Mouse (Mus musculus) gastrocnemius, postnatal 36 days (tissue): Measurements from ENCODE around the gene Hoxd3. TPM values are rescaled to one million over a fixed set of nuclear protein-coding genes. Genes with fewer than 3 reads are reported as not detected.
A peak's percentile ranks its signal among the peaks of the same experiment; 100 is the strongest.

Experiments
- DNase-seq, 2 experiments: peaks; one replicate each; pipeline ENCODE4 v3.0.0; 2022
- intact Hi-C: fragments of 180-260 bp; cut with DNase I; formaldehyde crosslinking; loops from one replicate; pipeline ENCODE4 v1.15.1; 2025
- total RNA-seq, 2 experiments: library from RNA; stranded (reverse); gene quantifications; 2 replicates each; pipeline ENCODE4 v1.2.3; 2021

Hoxd3 gene
- total RNA-seq, 2 experiments from 2014 or later: 0.32 TPM; not detected in 1

- intact Hi-C loops: no loop called here
- no peak for DNase-seq
Measured at GRCm38 (mm10) chr2:74677106-74677505, 34.6 kb upstream of the Hoxd3 start.

DNA sequence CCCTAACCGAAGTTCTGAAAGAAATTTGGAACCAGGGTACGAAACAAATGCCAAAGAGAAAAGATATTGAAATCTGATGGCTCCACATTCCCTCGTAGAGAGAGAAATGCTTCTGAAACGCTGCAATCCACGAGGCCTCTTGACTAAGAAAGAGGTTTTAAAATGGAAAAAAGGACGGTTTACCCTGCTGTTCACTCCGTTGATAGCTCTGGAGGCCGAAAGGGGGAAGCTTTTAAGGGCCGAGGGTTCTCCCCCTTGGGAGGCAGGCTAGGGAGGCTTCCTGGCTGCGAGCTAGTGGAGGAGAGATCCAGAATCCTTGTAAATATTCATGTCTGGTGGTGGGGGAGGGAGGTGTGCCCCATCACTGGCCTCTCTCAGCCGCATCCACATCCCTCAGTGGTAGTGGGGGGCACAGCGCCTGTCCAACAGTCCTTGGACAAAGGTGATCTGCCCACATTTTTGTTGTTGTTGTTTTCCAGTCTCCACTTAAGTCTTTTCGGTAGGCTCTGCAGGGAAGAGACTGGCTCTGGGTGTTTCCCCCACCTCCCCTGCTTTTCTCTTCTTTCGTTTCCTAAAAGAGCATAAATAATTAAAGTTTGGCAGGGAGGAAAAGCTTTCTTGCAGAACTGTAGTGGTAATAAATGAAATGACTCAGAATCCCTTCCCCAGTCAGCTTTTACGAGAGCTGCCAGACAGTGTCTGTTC lies 32.7 kb upstream of the Hoxd3 start, which contains the start of gene Hoxd11:
Gene Hoxd11, plus strand, starts transcription at position 667 of the 705 bp plus-strand sequence.
- intact Hi-C loops: no loop called here
- DNase-seq: no peak

DNA sequence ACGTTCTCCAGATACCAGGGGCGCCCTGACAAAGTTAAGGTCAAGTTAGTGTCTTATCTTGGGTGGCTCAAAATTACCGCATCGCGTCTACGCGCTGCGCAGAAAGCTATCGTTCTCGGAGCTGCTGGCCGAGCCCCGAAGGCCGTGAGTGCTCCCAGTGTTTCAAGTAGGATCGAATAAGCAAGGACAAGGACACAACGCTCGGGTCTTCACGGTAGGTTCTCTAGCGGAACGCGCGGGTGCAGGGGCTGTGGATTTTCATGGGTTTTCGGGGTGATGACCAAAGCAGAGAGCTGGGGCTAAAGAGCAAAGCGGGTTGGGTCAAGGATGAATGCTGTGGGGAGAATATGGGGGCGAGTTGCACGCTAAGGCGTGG lies 32.1 kb upstream of the Hoxd3 start:
- DNase-seq: no peak
- intact Hi-C loops: no loop called here

DNA sequence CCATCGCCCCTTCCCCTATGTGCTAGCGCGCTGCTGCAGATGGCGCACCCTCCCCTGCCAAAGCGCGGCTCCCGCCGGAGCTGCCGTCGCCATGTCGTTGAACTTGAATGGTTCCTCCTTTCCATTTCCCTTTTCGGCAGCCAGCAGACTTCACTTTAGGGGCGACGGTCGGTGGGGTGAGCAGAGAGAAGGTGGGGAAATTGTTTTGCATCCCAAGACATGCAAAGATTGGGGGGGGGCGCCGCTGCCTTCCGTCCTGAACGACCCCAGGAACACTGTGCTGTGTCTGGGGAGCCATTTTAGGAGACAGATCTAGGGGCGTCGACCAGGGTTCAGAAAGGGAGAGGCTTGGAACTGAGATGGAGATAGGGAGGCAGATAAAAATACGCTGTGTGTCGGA lies 31.7 kb upstream of the Hoxd3 start:
- intact Hi-C loops: no loop called here
- no peak for DNase-seq

DNA sequence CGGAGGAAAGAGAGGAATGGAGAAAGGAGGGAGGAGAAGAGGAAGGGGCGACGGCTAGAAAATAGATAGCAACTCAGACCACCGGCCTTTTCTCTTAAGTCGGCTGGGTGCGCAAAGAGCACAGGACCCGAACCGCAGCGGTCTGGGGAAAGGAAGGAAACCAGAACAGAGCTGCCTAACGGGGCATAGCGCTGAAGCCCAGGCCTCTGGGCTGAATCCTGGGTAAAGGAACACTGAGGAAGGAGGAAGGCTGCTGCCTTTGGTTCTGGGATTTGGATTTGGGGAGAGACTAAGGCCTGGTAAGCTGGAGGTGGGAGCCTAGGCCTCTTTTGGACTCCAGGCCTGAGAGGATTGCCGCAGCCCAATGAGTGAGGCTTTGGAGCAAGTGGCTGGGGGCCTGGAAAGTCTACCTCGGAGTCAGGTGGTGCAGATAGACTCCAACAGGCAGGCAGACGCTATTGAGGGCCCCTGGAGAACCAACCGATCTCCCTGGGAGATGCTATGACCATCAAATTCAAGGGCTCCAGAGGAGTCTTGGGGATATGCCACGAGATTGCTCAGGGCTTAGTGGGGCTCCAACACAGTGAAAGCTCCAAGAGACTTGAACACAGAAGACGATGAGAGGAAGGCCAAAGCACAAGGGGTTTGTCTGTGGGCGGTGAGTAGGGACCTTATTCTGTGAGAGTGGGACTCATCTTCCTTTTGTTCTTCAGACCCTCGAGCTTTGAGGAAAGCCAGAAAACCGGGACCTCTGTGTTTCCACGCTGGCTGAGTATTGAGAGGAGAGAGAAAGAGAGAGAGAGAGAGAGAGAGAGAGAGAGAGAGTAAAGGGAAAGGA lies 30.9 kb upstream of the Hoxd3 start:
- intact Hi-C loops: no loop called here
- no peak for DNase-seq

GRCm38 (mm10) chr2:74681594-74682531 lies 29.9 kb upstream of the Hoxd3 start:
- intact Hi-C loops: no loop called here
- no peak for DNase-seq

DNA sequence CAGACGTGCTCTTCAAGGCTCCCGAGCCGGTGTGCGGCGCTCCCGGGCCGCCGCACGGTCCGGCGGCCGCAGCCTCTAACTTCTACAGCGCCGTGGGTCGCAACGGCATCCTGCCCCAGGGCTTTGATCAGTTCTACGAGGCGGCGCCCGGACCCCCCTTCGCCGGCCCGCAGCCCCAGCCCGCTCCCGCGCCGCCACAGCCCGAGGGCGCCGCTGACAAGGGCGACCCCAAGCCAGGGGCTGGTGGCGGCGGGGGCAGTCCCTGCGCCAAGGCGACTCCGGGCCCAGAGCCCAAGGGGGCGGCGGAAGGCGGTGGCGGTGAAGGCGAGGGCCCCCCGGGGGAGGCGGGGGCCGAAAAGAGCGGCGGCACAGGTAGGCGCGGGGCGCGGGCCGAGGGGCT lies 28.9 kb upstream of the Hoxd3 start:
- DNase-seq: no peak
- intact Hi-C loops: no loop called here

GRCm38 (mm10) chr2:74683471-74683951 lies 28.2 kb upstream of the Hoxd3 start:
- DNase-seq: no peak
- intact Hi-C loops: no loop called here

GRCm38 (mm10) chr2:74684106-74684505 lies 27.6 kb upstream of the Hoxd3 start:
- no peak for DNase-seq
- intact Hi-C loops: no loop called here

DNA sequence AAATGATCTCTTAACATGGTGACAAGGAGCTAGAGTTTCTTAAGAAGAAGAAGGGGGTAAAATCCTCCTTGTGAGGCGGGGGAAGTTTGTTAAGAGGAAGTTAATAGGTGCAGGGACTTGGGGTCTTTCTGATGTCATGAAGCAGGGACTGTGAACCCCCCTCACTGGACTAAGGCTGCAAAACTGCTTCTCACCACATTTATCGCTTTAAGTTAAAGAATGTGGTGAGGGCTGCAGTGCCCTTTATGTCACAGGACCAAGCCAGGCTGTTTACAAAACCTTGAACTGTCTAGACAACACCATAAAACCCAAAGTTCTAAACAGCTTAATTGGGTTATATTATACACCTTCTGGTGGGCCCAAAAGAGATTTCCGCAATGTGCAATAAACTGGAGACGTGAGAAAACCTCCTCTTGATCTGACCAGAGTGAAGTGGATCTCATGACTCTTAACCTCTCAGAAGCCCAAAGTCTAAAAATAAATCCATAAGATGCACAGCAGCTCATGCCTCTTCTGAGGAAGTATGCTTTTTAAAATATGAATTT lies 26.6 kb upstream of the Hoxd3 start:
- intact Hi-C loops: no loop called here

DNA sequence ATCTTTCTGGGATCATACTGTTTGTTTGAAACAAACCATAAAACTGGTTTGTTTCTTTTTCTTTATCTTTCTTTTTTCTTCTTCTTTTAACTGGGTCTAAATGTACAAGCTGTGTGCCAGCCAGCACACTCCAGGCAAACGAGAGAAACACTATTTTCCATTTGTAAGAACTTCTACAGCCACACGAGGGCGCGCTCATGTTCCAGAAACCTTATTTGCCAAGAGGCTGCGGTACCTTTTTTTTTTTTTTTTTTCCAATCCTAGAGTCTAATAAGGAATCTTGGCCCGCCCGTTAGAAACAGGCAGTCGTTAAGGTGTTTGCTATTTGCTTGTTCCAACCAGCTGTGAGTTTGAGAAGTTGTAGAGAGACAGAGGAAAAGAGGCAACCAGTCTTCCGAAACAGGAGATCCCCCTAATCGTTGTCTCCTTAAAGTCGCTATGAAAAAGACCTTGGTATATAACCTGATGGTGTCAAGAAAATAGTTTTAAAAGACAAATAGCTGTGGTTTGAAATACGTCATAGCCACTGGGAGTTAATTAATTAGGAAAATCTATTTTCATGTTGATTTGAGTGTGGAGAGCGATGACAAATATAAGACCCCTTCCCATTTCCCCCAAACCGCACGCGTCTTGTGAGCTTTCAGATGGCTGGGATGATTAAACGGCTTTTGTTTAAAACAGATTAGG lies 25.3 kb upstream of the Hoxd3 start:
- peak in 1 of 2 experiments; percentile 61 for DNase-seq
- intact Hi-C loops: no loop called here

More for the DNA sequence above, 26.6 kb upstream of the Hoxd3 start:
- DNase-seq: no peak

DNA sequence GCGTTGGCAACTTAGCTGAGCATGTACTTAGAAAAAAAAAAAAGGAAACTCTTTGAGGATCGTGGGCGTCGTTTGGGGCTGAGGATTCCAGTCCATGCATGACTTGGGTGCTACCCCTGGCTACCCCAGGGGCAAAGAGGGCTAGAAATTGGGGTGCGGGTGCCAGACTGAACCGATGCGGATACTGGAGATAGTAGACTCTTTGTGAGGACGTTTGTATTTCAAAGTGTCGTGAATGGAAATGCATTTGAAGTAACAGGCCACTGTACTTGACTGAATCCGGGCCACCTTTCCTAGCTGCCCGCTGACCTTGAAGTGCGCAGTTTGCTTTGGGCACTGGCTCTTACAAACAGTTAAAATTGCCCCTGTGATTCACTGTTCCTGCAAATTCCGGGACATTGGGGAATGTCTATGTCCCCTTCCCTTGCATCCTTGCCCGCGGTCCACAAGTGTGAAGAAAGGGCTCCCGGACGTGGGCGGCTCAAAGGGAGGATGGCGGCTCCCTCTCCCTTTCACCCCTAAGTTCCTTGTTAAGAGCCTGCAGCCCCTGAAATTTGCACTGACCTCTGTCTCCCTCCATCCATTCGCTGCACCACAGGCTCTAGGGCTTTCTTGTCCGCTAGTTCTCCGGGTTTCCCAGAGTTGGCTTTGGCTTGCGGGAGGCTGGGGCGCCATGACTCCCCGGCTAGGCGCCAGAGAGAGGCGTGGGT lies 24.6 kb upstream of the Hoxd3 start:
- no peak for DNase-seq
- intact Hi-C loops: no loop called here

DNA sequence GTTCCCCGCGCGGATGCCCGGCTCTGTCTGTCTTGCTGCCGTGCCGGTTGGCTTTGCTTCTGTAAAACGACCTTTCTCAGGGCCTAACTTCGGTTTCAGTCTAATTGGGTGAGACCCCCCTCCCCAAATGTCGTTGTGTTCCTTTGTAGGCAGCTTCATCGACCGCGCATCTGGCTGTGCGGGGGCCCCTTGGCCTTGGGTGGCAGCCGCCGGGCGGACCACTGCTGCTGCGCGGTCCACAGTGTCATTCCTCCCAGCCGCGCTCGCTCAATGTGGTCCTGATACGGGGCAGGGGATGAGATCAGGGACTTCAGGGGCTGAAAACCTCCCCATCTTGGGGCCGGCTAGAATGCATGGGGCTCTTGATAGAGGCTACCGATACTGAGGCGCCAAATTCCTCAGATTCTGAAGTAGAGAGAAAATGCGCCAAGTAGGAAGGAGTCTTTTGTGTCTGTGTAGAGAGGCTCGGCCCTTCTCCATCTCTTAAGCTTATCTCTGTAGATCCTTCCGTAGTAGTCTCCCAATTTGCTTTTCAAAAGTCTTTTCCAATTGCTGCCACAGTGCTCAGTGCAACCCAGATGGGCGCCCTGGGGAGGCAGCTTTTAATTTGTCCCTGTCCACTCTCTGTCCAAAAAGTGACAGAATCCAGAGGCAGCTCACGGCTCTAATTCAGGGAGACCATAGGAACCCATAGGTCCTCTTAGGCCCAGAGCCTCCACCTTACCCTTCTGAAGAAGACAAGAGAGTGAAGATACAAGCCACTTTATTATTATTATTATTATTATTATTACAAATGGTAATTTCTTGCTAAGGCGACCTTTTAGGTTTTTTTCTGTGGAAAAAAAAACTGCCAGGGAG lies 23.8 kb upstream of the Hoxd3 start:
- DNase-seq: no peak
- intact Hi-C loops: no loop called here

DNA sequence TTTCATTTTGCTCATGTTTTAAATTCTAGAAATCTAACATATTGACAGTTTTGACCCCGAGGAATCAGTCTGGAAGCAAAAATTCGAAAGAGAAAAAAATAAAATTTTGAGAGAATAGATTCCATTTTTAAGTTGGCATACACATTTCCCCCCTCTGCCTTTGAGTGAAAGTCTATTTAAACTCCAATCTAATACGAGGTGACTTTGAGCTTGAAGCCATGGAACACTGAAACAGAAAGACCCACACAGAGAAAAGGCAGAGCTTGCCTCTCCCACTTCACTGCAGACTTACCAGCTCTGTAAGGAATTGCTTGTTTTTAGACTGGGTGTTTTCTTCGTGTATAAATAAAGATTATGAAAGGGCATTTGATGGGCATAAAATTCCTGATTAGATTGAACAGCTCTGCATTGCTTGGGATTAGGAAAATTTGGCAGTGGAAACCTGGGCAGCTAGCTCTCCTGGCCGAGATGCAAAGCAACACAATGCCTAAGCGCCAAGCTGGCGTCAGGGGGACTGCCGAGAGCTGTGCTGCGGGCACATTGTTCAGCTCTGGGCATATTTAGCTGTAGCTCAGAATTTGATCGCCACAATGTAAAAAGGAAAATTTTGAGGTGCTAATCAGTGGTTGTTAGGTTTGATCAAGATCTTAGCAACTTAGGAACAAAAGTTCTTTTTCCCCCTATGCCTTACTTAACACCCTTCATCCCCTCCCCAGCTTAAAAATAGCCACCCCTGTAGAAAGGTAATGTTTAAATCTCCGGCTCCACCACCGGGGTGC lies 22.7 kb upstream of the Hoxd3 start:
- intact Hi-C loops: no loop called here
- no peak for DNase-seq

DNA sequence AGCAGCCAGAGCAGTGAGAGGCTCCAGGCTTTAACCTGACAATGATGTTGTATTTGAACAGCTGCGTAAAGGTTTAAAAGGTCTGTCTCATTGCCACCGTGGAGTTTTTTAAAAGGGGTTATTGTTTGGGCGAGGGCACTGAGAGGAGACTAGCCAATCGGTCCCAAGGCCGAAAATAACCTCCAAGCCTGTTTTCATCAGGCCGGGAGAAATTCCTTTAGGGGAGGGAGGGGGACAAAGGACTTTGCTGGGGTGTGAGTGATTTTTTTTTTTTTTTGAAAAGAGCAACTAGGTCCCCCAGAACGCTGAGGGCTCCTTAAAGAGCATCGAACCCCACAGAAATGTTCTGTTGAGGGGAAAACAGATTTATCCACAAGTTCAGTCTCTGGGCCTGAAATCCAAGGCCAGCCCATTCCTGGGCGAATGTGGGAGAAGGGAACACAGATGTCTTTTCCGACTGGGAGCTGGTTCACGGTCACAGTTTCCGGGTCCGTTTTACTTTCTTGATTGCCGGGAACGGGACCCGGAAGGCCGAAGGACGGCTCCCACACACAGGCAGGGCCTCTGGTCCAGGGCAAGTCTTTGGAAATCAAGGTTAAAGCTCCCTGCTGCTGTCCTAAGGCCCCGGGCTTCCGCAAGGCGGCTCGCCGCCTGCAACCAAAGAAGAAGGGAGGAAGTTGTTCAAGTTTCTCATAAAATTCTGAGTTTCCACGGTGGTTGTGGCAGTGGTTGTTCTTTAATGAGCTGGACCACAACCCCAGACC lies 22.0 kb upstream of the Hoxd3 start:
- no peak for DNase-seq
- intact Hi-C loops: no loop called here

DNA sequence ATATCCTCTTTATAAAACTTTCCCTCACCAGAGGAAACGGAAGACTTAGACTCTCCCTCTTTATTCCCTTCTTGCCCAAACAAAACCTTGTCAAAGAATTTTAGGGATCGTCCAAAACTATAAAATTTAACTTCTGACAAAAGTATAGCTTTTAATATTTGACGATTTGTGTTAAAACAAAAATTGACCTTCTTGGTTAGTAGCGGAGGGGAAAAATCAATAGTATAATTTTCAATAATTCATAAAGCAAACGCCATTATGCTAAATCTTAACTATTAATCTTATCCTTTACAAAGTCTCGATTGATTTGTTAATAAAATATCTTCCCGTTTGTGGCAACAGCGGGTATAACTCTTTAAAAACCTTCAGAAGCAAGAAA lies 21.4 kb upstream of the Hoxd3 start:
- DNase-seq: no peak
- intact Hi-C loops: no loop called here
